Mouse (Mus musculus) kidney, adult 11 months (tissue): ENCODE data around the gene Camta2.

Source experiments
- DNase-seq: peaks from one replicate; pipeline ENCODE4 v3.0.0; 2022

Camta2 gene

GRCm38 (mm10) chr11:70663101-70663500 is 24.8 kb downstream of the Camta2 start:
- DNase-seq, result no peak

- DNase-seq, result no peak
These were observed 27.3 kb downstream of the Camta2 start for GRCm38 (mm10) chr11:70660571-70660970.

GRCm38 (mm10) chr11:70658942-70659341 is 29.0 kb downstream of the Camta2 start:
- DNase-seq, result no peak

GRCm38 (mm10) chr11:70658521-70658920 is 29.4 kb downstream of the Camta2 start:
- DNase-seq, result no peak

GRCm38 (mm10) chr11:70657991-70658390 is 29.9 kb downstream of the Camta2 start:
- no peak for DNase-seq

GRCm38 (mm10) chr11:70657573-70657972 is 30.3 kb downstream of the Camta2 start:
- DNase-seq, result no peak

- DNase-seq, result no peak
These were observed 30.9 kb downstream of the Camta2 start, which contains the start of gene Eno3 for GRCm38 (mm10) chr11:70656964-70657363. Eno3 (plus strand) TSS chr11:70657202.

- DNase-seq, result no peak
These were observed 31.4 kb downstream of the Camta2 start for GRCm38 (mm10) chr11:70656456-70656927.

- peak; percentile 61 for DNase-seq
These were observed 32.1 kb downstream of the Camta2 start for GRCm38 (mm10) chr11:70655571-70656455.

GRCm38 (mm10) chr11:70654923-70655570 is 32.9 kb downstream of the Camta2 start:
- DNase-seq, result peak; percentile 73

- DNase-seq, result peak; percentile 64
These were observed 33.5 kb downstream of the Camta2 start, which contains the start of gene Pfn1 for GRCm38 (mm10) chr11:70654198-70654922. Pfn1 (minus strand) TSS chr11:70654644.

- peak; percentile 59 for DNase-seq
These were observed 34.3 kb downstream of the Camta2 start for GRCm38 (mm10) chr11:70653345-70654197.

- no peak for DNase-seq
These were observed 35.0 kb downstream of the Camta2 start for GRCm38 (mm10) chr11:70652884-70653344.

GRCm38 (mm10) chr11:70652029-70652883 is 35.6 kb downstream of the Camta2 start:
- no peak for DNase-seq

GRCm38 (mm10) chr11:70651391-70651790 is 36.5 kb downstream of the Camta2 start:
- no peak for DNase-seq

- no peak for DNase-seq
These were observed 37.4 kb downstream of the Camta2 start for GRCm38 (mm10) chr11:70650322-70651175.

GRCm38 (mm10) chr11:70649185-70649734 is 38.6 kb downstream of the Camta2 start:
- DNase-seq, result no peak

GRCm38 (mm10) chr11:70648512-70648911 is 39.4 kb downstream of the Camta2 start:
- no peak for DNase-seq

- peak; percentile 48 for DNase-seq
These were observed 40.0 kb downstream of the Camta2 start for GRCm38 (mm10) chr11:70647716-70648420.
